ENCODE assay signal across 11 mouse cellular contexts in genomic region chr2:125670846-125671245, GRCm38 (mm10). TPM values are rescaled to one million over a fixed set of nuclear protein-coding genes. Genes with fewer than 3 reads are reported as not detected.
DNase-seq lines count a peak whose midpoint lies in the region; ATAC-seq and TF ChIP-seq lines count a peak whose summit lies in the region.
"Had no signal": no experiment of that assay in that cellular context is flagged by ENCODE, and none has a peak within 500 bp of the region (broad histone marks: within the 10 kb centered on the region; RNA-seq: fewer than 3 reads in every experiment).

No protein-coding gene starts in this region.

- no peaks in the 10 kb centered on the region for H3K27me3 ChIP-seq in heart, adult 2 months (ENCODE audit: control insufficient read depth, insufficient read depth, low read length)
- no peaks in the 10 kb centered on the region for H3K27me3 ChIP-seq in midbrain, embryonic 14.5 days (ENCODE audit: control insufficient read depth, insufficient read depth, low read length)
- H3K27me3 ChIP-seq in midbrain, embryonic 15.5 days (replicated peaks) = no peaks in the 10 kb centered on the region
- no peaks in the 10 kb centered on the region; the same call in 1 of the 2 replicates for H3K27me3 ChIP-seq in splenic B cell, adult 2 months (ENCODE audit: control insufficient read depth, insufficient read depth, low read length, poor library complexity, severe bottlenecking)

- TF ChIP-seq CTCF in heart, adult 2 months (IDR thresholded peaks at IDR 0.05) = peak; percentile 66

- DNase-seq in heart, adult 2 months = no peak
- DNase-seq in heart, postnatal 36 days = no peak
- DNase-seq in midbrain, embryonic 14.5 days = peak; percentile 34
- peak; percentile 44 for DNase-seq in ZHBTc4 (ENCODE audit: low read depth, low spot score)
- DNase-seq in splenic B cell, adult 2 months (ENCODE audit: low read depth, low spot score) = peak; percentile 59
- no peak for DNase-seq in right cerebral cortex, postnatal 4 days
- no peak for DNase-seq in layer of hippocampus, adult 11-12 months (ENCODE audit: low spot score)
- DNase-seq: heart, postnatal 14 days; kidney, postnatal 10 days had no signal

- TF ChIP-seq POLR2A in heart, adult 2 months (IDR thresholded peaks at IDR 0.05; ENCODE audit: insufficient read depth, low read depth, low read length) = no peak

- no peaks in the 10 kb centered on the region for H3K79me2 ChIP-seq in heart, adult 2 months (replicated peaks; ENCODE audit: control insufficient read depth, insufficient read depth, low read length)

- H3K27ac ChIP-seq in heart, adult 2 months = no peak overlapping the region
- H3K27ac ChIP-seq in midbrain, embryonic 14.5 days (replicated peaks; ENCODE audit: low read depth, low read length) = no peak overlapping the region
- H3K27ac ChIP-seq in midbrain, embryonic 15.5 days = no peak overlapping the region

- WGBS in heart, adult 2 months = 37% methylated on average over 1 of the region's 1 CpGs
- 54% methylated on average over 1 of the region's 1 CpGs for WGBS in midbrain, embryonic 14.5 days
- 64% methylated on average over 1 of the region's 1 CpGs for WGBS in midbrain, embryonic 15.5 days

- H3K4me2 ChIP-seq in midbrain, embryonic 14.5 days (ENCODE audit: low read length) = no peak overlapping the region
- H3K4me2 ChIP-seq in midbrain, embryonic 15.5 days = no peak overlapping the region

- ATAC-seq in midbrain, embryonic 14.5 days (ENCODE audit: low FRiP score, low TSS enrichment) = no peak
- no peak for ATAC-seq in midbrain, embryonic 15.5 days (replicated peaks)

- no peaks in the 10 kb centered on the region for H3K36me3 ChIP-seq in heart, adult 2 months (ENCODE audit: control insufficient read depth, insufficient read depth, low read length)
- no peaks in the 10 kb centered on the region for H3K36me3 ChIP-seq in midbrain, embryonic 14.5 days (ENCODE audit: control insufficient read depth, insufficient read depth, low read length)
- H3K36me3 ChIP-seq in midbrain, embryonic 15.5 days (replicated peaks) = no peaks in the 10 kb centered on the region
- no peaks in the 10 kb centered on the region for H3K36me3 ChIP-seq in splenic B cell, adult 2 months (ENCODE audit: control insufficient read depth, insufficient read depth, low read length, poor library complexity, severe bottlenecking)
- H3K36me3 ChIP-seq: G1E had no signal

- intact Hi-C loops in heart, adult 2 months (cut with DNase I) = no loop called here
- intact Hi-C loops in heart, postnatal 36 days (cut with DNase I) = loop anchor here (10.0 kb wide), 1 partner anchor 1264 kb away; the partner anchor contains the start of gene Sppl2a

- peaks cover 3% of the 10 kb centered on the region for H3K4me1 ChIP-seq in heart, adult 2 months (ENCODE audit: control insufficient read depth, insufficient read depth, low read length)
- H3K4me1 ChIP-seq in midbrain, embryonic 14.5 days (ENCODE audit: control insufficient read depth, insufficient read depth, low read length) = peaks cover 14% of the 10 kb centered on the region
- H3K4me1 ChIP-seq in midbrain, embryonic 15.5 days = peaks cover 11% of the 10 kb centered on the region

- no peaks in the 10 kb centered on the region for H3K9me3 ChIP-seq in midbrain, embryonic 14.5 days (ENCODE audit: control insufficient read depth, low read length)
- no peaks in the 10 kb centered on the region for H3K9me3 ChIP-seq in midbrain, embryonic 15.5 days

- H3K9ac ChIP-seq in heart, adult 2 months (ENCODE audit: low read depth, low read length) = no peak overlapping the region
- no peak overlapping the region for H3K9ac ChIP-seq in midbrain, embryonic 14.5 days (replicated peaks; ENCODE audit: low read length)
- no peak overlapping the region for H3K9ac ChIP-seq in midbrain, embryonic 15.5 days

- no peak for TF ChIP-seq EP300 in heart, adult 2 months (IDR thresholded peaks at IDR 0.05; ENCODE audit: insufficient read depth, low read depth, low read length)

- no peak overlapping the region for H3K4me3 ChIP-seq in heart, adult 2 months
- no peak overlapping the region for H3K4me3 ChIP-seq in midbrain, embryonic 14.5 days (replicated peaks; ENCODE audit: low read depth, low read length)
- no peak overlapping the region for H3K4me3 ChIP-seq in midbrain, embryonic 15.5 days

RNA-seq across cellular contexts. Expression of gene Eid1, which starts 2.0 kb away (rescaled TPM):
- 10 to 100 TPM; 44.3 to 45.7 TPM for total RNA-seq in heart, adult 2 months (2021)
- polyA plus RNA-seq in heart, adult 2 months (2012; rRNA removed) = 12.6 and 16.0 TPM in 2 replicates
- total RNA-seq in heart, postnatal 36 days (2021) = 10 to 100 TPM; 52.2 to 58.0 TPM
- polyA plus RNA-seq in midbrain, embryonic 14.5 days (2014; fragmentation: Nextera tagmentation; extraction: Ambion mirVana) = 543 and 574 TPM in 2 replicates
- 376 and 397 TPM in 2 replicates for polyA plus RNA-seq in midbrain, embryonic 15.5 days (2015; fragmentation: Nextera tagmentation; extraction: Ambion mirVana)
- polyA plus RNA-seq: G1E had no signal

RNA-seq across cellular contexts. Expression of gene Cep152, which starts 45.9 kb away (rescaled TPM):
- 1 to 10 TPM; 1.4 TPM for total RNA-seq in heart, adult 2 months (2021)
- polyA plus RNA-seq in heart, adult 2 months (2012; rRNA removed) = 0.51 and 1.2 TPM in 2 replicates
- total RNA-seq in heart, postnatal 36 days (2021) = 1 to 10 TPM; 1.4 TPM
- polyA plus RNA-seq in midbrain, embryonic 14.5 days (2014; fragmentation: Nextera tagmentation; extraction: Ambion mirVana) = 2.2 and 3.9 TPM in 2 replicates
- polyA plus RNA-seq in midbrain, embryonic 15.5 days (2015; fragmentation: Nextera tagmentation; extraction: Ambion mirVana) = 2.8 and 3.0 TPM in 2 replicates

RNA-seq across cellular contexts. Expression of gene Shc4, which starts 53.1 kb away (rescaled TPM):
- under 1 TPM; 0.44 to 0.77 TPM for total RNA-seq in heart, adult 2 months (2021)
- polyA plus RNA-seq in heart, adult 2 months (2012; rRNA removed) = 0.31 and 0.38 TPM in 2 replicates
- under 1 TPM; 0.42 to 0.51 TPM for total RNA-seq in heart, postnatal 36 days (2021)
- 2.0 and 2.2 TPM in 2 replicates for polyA plus RNA-seq in midbrain, embryonic 14.5 days (2014; fragmentation: Nextera tagmentation; extraction: Ambion mirVana)
- polyA plus RNA-seq in midbrain, embryonic 15.5 days (2015; fragmentation: Nextera tagmentation; extraction: Ambion mirVana) = 3.6 and 3.7 TPM in 2 replicates

Comparison
In these comparisons a context has a peak if more than half of its experiments do, and no peak if none do; other contexts are left out.
1. DNase-seq: peak in midbrain, embryonic 14.5 days (single experiment), ZHBTc4 (single experiment) and splenic B cell, adult 2 months (single experiment); none in heart, adult 2 months (0 of 2), heart, postnatal 36 days (0 of 2), right cerebral cortex, postnatal 4 days (single experiment) and layer of hippocampus, adult 11-12 months (single experiment).
2. RNA of gene Eid1, which starts 2.0 kb away (polyA plus RNA-seq): 543 to 574 TPM in midbrain, embryonic 14.5 days and 376 to 397 TPM in midbrain, embryonic 15.5 days; 12.6 to 16.0 TPM in heart, adult 2 months; every median in the first group is over 10 times any median in the second.